Mouse (Mus musculus) lung, postnatal 4 days (tissue): ENCODE measurements around the gene Maco1.

Experiments
- DNase-seq, 2 experiments: peaks; one replicate each; pipeline ENCODE4 v3.0.0; 2021

The Maco1 gene

GRCm38 (mm10) chr4:134853259-134853636 is at the start of gene Maco1:
Gene Maco1, minus strand, starts transcription at chr4:134853345.
- peak; percentile 99 to 100 for DNase-seq

DNA sequence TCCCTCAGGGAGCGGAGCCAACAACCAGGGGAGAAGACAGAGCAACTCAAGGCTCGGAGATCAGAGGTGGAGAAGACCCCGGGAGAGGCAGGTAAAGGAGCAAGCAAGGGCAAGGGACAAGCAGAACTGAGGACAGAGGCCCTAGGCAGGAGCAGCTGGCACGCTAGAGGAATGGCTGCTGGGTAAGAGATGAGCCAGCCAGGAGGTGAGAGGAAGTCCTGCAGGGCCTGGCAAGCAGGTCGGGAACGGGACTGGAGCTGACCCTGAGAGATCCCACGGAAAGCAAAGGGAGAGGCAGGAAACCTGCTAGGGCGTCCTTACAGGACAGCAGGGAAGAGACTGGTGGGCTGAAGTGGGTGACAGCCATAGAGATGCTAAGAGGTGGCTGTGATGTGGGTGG is 48.0 kb upstream of the Maco1 start:
- no peak for DNase-seq

DNA sequence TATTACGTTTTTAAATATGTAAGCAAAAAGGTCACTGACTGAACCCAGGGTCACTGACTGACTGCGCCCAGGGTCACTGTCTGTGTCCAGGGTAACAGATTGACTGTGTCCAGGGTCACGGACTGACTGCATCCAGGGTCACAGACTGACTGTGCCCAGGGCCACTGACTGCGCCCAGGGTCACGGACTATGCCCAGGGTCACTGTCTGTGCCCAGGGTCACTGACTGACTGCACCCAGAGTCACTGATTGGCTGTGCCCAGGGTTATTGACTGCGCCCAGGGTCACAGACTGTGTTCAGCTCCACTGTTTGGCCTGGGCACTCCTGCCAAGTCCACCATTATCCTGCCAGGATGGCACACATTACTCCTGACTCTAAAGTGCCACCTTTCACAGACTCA is 44.1 kb upstream of the Maco1 start:
- no peak for DNase-seq

- DNase-seq, result peak; percentile 42 to 72
These were observed 39.0 kb upstream of the Maco1 start for GRCm38 (mm10) chr4:134892096-134892495.

- no peak for DNase-seq
These were observed 31.2 kb upstream of the Maco1 start for GRCm38 (mm10) chr4:134884364-134884763.

DNA sequence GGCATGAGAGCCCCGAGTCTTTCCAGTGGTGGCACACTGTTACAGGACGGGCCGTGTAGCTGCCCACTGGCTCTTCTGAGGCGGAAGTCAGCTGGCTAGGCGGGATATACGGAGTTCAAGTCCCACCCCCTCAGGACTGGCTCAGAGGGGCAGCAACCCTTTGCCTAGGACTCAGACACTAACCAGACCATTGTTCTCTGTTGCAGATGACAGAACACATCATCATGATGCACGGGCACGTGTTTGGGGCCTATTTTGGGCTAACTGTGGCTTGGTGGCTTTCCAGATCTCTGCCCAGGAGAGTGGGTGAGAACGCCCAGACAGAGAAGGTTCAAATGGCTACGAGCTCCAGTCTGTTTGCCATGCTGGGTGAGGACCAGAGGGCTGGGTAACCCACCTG is 30.7 kb upstream of the Maco1 start:
- DNase-seq, result no peak

- DNase-seq, result peak; percentile 47
These were observed 30.1 kb upstream of the Maco1 start for GRCm38 (mm10) chr4:134883266-134883665.

- DNase-seq, result peak in 1 of 2 experiments; percentile 21
These were observed 26.9 kb upstream of the Maco1 start for GRCm38 (mm10) chr4:134880041-134880440.

- peak; percentile 76 to 83 for DNase-seq
These were observed 26.4 kb upstream of the Maco1 start for GRCm38 (mm10) chr4:134879410-134879981.

DNA sequence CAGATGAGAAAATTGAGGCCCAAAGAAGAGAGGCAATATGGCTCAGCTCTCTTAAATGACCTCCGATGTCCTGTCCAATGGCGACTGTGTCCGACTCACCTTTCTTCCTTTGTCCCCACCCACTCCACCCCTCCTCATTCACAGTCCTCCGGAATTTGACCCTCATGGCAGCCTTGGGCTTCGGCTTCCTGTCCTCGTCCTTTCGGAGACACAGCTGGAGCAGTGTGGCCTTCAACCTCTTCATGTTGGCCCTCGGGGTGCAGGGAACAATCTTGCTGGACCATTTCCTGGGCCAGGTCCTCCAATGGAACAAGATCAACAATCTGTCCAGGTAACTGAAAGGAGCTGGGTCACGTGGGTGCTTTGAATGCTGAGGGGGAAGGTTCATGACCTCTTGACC is 23.0 kb upstream of the Maco1 start:
- DNase-seq, result no peak

- no peak for DNase-seq
These were observed 18.8 kb upstream of the Maco1 start for GRCm38 (mm10) chr4:134871950-134872349.

DNA sequence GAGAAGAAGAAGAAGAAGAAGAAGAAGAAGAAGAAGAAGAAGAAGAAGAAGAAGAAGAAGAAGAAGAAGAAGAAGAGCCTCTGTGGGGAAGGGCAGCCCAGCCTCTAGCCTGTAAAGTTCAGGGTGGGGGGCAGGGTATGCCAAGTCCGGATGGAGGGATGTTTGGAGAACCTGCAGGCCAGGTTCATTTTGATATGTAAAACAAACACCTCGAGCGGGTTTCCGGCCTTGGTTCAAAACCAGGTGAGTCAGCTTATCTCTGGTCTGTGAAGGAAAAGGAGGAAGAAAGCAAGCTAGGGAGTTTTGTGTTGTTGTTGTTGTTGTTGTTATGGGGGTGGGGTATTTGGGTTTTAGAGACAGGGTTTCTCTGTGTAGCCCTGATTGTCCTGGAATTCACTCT is 18.3 kb upstream of the Maco1 start:
- no peak for DNase-seq

DNA sequence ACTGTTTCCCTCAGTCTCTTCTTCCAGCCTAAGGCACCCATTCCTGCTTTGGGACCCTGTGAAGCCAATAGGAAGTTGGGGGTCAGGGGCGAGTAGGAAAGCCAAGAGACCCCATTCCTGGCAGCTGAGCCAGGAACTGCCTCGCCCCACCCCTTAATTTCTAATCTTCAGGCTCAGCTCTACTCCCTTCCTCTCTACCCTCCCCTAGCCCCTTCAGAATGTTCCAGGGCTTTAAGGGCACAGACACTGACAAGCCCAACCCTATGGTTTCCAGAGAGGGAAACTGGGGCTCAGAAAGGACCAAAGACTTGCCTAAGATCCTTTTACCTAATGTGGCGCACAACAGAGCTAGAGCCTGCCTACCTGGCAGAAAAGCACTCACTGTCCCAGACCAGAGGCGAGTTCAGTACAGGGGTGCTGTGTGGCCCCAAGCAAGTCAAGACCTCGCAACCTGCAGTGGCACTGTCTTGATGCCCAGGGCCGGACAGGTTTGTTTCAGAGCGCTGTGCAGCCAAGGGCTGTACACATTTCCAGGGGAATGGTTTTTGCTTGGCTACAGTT is 16.8 kb upstream of the Maco1 start:
- DNase-seq, result no peak

DNA sequence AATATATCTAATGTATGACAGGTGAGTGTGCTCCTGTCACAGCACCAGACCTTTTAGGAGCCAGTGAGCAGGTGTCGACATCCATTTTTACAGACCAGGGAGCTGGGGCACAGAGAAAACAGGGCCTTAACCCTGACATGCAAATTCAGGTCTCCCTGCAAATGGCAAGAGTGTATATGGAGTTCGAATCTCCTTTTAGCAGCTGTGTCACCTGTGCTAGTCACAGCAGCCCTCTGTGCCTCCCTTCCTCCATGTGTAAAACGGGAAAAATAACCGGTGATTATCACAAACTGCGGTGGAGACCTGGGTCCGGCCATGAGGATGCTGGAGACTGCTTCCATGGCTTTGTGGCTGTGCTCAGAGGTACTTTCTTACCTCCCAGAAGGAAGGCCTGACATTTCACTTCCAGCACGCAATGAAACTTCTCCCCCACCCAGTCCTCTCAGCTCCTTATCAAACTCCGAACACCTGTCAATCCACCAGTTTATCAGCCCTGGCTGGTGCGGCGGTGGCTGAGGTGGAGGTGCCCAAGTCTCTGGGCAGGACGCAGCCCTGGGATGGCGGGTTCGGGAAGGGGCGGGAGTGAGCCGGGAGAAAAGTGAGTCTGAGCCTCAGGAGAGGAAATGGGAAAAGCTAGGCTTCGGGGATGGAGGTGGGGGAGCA is 16.1 kb upstream of the Maco1 start:
- DNase-seq, result no peak

DNA sequence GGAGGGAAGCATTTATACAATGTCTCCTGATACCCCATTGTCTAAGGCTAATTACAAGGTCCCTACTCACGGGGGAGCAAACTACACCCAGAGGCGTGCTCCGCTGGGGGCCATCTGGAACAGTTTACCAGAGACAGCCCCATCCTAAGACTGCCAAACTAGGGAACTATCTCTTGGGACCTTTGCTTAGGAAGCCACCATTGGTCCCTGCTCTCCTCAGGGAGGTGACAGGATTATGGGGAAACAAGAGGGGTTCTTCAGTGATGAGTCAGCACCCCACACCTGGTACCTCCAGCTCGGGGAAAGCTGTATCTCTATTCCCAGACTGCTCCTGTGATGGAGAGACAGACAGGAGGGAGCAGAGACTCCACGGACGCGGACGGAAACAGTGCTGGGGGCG is 15.3 kb upstream of the Maco1 start:
- no peak for DNase-seq

DNA sequence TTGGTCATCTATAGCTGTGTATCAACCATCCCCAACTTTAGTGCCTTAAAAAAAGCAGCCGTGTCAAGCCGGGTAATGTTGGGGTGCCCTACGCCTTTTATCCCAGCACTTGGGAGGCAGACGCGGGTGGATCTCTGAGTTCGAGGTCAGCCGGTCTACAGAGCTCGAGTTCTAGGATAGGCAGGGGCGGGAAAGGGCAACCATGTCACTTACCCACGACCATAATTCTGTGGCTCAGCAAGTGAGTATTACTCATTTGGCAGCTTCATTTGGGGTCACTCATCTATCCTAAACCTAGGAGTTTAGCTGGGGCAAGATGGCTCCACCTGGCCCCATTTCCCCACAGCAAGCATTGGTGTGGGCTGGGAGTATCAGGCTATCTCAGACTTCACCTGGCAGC is 14.9 kb upstream of the Maco1 start:
- DNase-seq, result no peak

GRCm38 (mm10) chr4:134867661-134868060 is 14.5 kb upstream of the Maco1 start:
- no peak for DNase-seq

- DNase-seq, result no peak
These were observed 14.1 kb upstream of the Maco1 start for GRCm38 (mm10) chr4:134867213-134867612.

DNA sequence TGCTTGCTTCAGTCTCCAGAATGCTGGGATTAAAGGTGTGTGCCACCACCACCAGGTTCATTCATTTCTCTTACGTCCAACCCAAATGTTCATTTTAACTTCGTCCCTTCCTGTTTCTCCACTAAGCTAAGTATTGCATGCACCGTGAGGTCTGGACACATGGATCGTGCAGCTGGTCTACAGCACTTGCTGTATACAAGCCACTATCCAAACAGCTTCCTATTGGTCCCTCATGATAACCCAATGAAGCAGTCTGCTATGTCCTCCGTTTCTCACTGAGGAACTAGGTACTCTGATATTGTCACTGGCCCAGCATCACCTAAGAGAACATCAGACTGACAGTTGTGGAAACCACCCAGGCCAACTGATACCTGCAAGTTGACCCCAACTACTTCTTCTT is 12.6 kb upstream of the Maco1 start:
- DNase-seq, result no peak

GRCm38 (mm10) chr4:134865340-134865739 is 12.2 kb upstream of the Maco1 start:
- no peak for DNase-seq

DNA sequence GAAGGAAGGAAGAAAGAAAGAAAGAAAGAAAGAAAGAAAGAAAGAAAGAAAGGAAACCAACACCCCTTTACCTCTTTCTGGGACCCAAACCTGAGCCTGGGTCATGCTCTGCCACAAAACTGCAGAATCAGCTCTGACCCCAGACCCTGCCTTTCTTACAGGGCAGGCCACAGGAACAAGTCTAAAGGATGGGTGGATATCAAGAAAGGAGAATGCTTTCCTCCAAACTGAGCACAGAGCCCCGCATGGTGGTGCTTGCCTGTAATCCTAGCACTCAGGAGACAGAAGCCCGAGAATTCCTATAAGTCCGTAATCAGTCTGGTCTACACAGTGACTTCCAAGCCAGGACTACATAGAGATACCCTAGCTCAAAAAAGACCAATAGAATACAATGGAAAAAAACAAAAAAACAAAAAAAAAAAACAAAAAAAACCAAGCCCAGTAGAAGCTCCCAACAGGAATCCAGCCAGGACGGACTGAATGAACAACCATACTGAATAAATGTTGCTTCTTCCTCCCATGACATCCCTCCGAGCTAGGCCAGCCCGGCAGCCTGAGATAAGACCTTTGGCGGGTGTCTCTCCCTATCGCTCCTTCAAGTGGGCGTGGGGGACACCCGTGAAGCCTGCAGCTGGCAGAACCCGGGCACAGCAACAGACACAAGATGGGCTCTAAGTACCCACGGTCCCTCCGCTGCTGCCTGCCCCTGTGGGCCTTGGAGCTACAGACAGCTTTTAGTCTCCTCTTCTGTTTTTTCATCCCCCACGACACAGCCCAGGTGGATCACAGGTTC is 11.0 kb upstream of the Maco1 start, which contains the start of gene Rhd:
Gene Rhd (plus strand): TSS at position 600 of the 793 bp plus-strand sequence.
- no peak for DNase-seq

DNA sequence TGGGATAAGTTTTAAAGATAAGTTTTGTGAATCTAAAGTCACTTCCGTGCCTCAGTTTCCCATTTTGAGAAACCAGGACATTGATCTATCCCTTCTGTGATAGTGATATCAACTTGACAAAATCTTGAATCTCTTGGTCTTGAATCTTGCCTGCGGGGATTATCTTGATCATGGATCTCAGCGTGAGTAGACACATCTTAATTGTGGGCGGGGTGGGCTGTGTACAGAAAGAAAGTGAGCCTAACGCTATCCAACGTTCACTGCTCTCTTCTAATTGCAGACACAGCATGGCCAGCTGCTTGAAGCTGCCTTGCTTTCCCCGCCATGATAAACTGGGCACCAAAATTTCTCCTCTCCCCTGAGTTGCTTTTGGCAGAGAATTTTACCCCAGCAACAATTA is 9.9 kb upstream of the Maco1 start:
- no peak for DNase-seq

DNA sequence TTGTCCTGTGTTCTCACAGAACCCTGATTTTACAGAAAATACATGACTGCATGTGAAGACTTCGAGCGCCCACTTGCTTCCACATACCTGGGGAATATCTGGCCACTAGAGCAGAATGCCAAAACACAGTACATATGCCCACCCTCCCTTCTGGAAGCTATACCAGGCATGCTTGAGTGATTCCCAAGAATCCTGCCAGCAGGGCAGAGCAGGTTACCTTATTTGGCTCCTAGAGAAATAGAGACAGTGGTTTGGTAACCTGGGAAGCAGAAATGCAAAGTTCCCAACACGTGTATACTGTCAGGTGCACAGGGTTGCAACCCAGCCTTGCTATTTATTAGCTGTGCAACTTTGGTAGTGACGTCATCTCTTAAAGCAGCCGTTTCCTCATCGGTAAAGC is 8.7 kb upstream of the Maco1 start:
- peak in 1 of 2 experiments; percentile 7 for DNase-seq

DNA sequence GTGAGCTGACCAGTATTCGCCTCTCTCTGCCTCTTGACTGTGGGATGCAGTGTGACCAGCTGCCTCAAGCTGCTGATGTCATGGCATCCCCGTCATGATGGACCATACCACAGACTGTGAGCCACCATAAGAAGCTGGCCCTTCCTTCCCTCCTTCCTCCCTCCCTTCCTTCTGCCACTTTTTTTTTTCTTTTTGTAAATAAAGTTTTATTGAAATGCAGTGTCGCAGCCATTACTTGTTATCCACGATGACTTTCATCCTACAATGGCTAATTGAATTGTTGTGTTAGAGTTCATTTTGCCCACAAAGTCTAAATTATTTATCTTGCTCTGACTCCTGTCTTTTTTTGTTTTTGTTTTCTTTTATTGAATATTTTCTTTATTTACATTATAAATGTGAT is 5.3 kb upstream of the Maco1 start:
- no peak for DNase-seq
